Mouse (Mus musculus) hindbrain, embryonic 14.5 days (tissue): ENCODE data around the gene Cbx7. TPM values are rescaled to one million over a fixed set of nuclear protein-coding genes. Genes with fewer than 3 reads are reported as not detected.

ENCODE experiments used
- ATAC-seq: fragments of 200-750 bp; cut with Nextera tagmentation; 2 replicates; pipeline ENCODE4 v1.8.0; 2017; ENCODE audit warnings: moderate number of reproducible peaks, mild to moderate bottlenecking, moderate TSS enrichment, moderate library complexity; ENCODE audit not compliant: low FRiP score
- DNase-seq: peaks from one replicate; pipeline ENCODE4 v3.0.0-alpha.2; 2015; ENCODE audit warnings: low spot score
- H3K27ac ChIP-seq: fragments of 300-500 bp; sonication (generic); 2 replicates; pipeline ENCODE4 v1.5.1; 2014; ENCODE audit warnings: mild to moderate bottlenecking, moderate library complexity
- H3K27me3 ChIP-seq: fragments of 300-500 bp; sonication (generic); 2 replicates; pipeline ENCODE4 v1.6.1; 2014; ENCODE audit warnings: mild to moderate bottlenecking, low read length, mixed read lengths; ENCODE audit not compliant: control insufficient read depth, insufficient read depth
- H3K36me3 ChIP-seq: fragments of 300-500 bp; sonication (generic); replicated peaks from 2 replicates; pipeline ENCODE4 v1.6.1; 2014; ENCODE audit not compliant: control insufficient read depth, insufficient read depth
- H3K4me1 ChIP-seq: fragments of 300-500 bp; sonication (generic); replicated peaks from 2 replicates; pipeline ENCODE4 v1.6.1; 2014; ENCODE audit warnings: antibody characterized with exemption, low read length, mixed read lengths; ENCODE audit not compliant: control insufficient read depth, insufficient read depth
- H3K4me2 ChIP-seq: fragments of 300-500 bp; sonication (generic); replicated peaks from 2 replicates; pipeline ENCODE4 v1.6.1; 2014; ENCODE audit warnings: mild to moderate bottlenecking, moderate library complexity
- H3K4me3 ChIP-seq: fragments of 300-500 bp; sonication (generic); replicated peaks from 2 replicates; pipeline ENCODE4 v1.5.1; 2014; ENCODE audit warnings: mild to moderate bottlenecking, low read length
- H3K9ac ChIP-seq: fragments of 300-500 bp; sonication (generic); 2 replicates; pipeline ENCODE4 v1.6.1; 2014
- H3K9me3 ChIP-seq: fragments of 300-500 bp; sonication (generic); 2 replicates; pipeline ENCODE4 v1.6.1; 2016; ENCODE audit warnings: low read length; ENCODE audit not compliant: control insufficient read depth
- WGBS: fragments of 180-500 bp; shearing (Covaris S2); extraction: QIAGEN DNeasy Blood & Tissue Kit; methylation state at CpG from one replicate; pipeline ENCODE4 v1.1.7; 2014; 5-methylcytosine and 5-hydroxymethylcytosine counted together
- polyA plus RNA-seq: library from polyadenylated mRNA; unstranded; fragments of >200 nt; fragmentation: Nextera tagmentation; extraction: Ambion mirVana; gene quantifications from 2 replicates; pipeline ENCODE4 v1.2.1, GENCODE M21; 2014

Cbx7 gene
- polyA plus RNA-seq, 1 experiment from 2014 or later: 4.0 TPM

- H3K27ac ChIP-seq: 0 out of 2 replicates have a peak overlapping the region, but pooled peaks have one; percentile 58
These were observed 43.2 kb downstream of the Cbx7 start for GRCm38 (mm10) chr15:79927637-79928122.

DNA sequence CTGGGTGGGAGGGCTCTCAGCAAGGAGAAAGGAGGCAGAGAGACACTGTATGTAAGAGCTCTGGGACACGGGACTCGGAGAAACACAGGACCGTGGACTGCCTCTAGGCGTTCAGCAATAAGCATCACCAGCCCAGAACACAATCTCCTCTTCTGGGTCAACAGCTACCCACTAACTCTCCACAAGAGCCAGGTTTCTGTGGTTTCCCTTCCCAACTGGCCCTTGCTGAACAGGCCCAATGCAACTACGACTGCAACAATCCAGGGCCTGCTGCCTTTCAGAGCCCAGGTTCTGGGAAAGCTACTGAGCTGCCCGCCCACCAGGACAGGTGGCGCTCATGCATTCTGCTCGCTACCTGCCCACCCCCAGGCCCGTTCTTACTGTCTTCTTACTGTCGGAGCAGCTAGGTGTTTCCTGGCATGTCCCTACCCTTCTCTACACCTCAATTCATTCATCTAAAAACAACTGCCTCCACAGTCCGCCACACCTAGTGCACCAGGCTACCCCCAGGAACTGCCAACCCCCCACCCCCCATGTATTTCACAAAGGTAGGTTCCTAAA, 44.0 kb downstream of the Cbx7 start:
- ATAC-seq: no peak
- WGBS: 86% methylated on average over 11 of the region's 11 CpGs
- Histone ChIP-seq H3K4me1 (peaks cover 11% of the 10 kb centered on the region; the same call in 1 of the 2 replicates), H3K27ac (no peak overlapping the region), H3K4me2 (peak overlapping the region; percentile 81), H3K9me3 (no peaks in the 10 kb centered on the region), H3K36me3 (no peaks in the 10 kb centered on the region), H3K27me3 (no peaks in the 10 kb centered on the region), H3K4me3 (no peak overlapping the region; the same call in 1 of the 2 replicates), H3K9ac (no peak overlapping the region)
- DNase-seq: no peak

More at GRCm38 (mm10) chr15:79927637-79928122, 43.2 kb downstream of the Cbx7 start:
- peak overlapping the region; percentile 63 for H3K9ac ChIP-seq
- H3K4me3 ChIP-seq: peak overlapping the region; percentile 46
- H3K4me1 ChIP-seq: peaks cover 11% of the 10 kb centered on the region; the same call in 1 of the 2 replicates
- ATAC-seq: peak; percentile 86
- no peaks in the 10 kb centered on the region for H3K27me3 ChIP-seq
- no peaks in the 10 kb centered on the region for H3K36me3 ChIP-seq
- no peaks in the 10 kb centered on the region for H3K9me3 ChIP-seq
- peak; percentile 73 for DNase-seq
- under 1% methylated on average over 29 of the region's 29 CpGs for WGBS
- peak overlapping the region; percentile 81 for H3K4me2 ChIP-seq

- no peaks in the 10 kb centered on the region for H3K27me3 ChIP-seq
- no peak overlapping the region for H3K4me3 ChIP-seq
- no peak overlapping the region for H3K27ac ChIP-seq
- no peaks in the 10 kb centered on the region for H3K4me1 ChIP-seq
- 0 out of 2 replicates have a peak, but pooled peaks cover 9% of the 10 kb centered on the region for H3K36me3 ChIP-seq
- ATAC-seq: no peak
- no peaks in the 10 kb centered on the region for H3K9me3 ChIP-seq
- DNase-seq: no peak
- no peak overlapping the region for H3K9ac ChIP-seq
- H3K4me2 ChIP-seq: no peak overlapping the region
- 76% methylated on average over 2 of the region's 2 CpGs for WGBS
These were observed 51.1 kb downstream of the Cbx7 start for GRCm38 (mm10) chr15:79919787-79920186.

GRCm38 (mm10) chr15:79918485-79918884, 52.4 kb downstream of the Cbx7 start:
- no peak for ATAC-seq
- H3K9me3 ChIP-seq: no peaks in the 10 kb centered on the region
- H3K36me3 ChIP-seq: 0 out of 2 replicates have a peak, but pooled peaks cover 9% of the 10 kb centered on the region
- H3K4me1 ChIP-seq: no peaks in the 10 kb centered on the region
- no peaks in the 10 kb centered on the region for H3K27me3 ChIP-seq
- DNase-seq: no peak
- no peak overlapping the region for H3K27ac ChIP-seq
- H3K4me3 ChIP-seq: no peak overlapping the region
- no peak overlapping the region for H3K9ac ChIP-seq
- H3K4me2 ChIP-seq: no peak overlapping the region
- WGBS: 91% methylated on average over 16 of the region's 16 CpGs

GRCm38 (mm10) chr15:79917111-79917720, 53.7 kb downstream of the Cbx7 start:
- H3K4me1 ChIP-seq: no peaks in the 10 kb centered on the region
- WGBS: 95% methylated on average over 14 of the region's 14 CpGs
- no peak overlapping the region for H3K27ac ChIP-seq
- no peaks in the 10 kb centered on the region for H3K27me3 ChIP-seq
- H3K9me3 ChIP-seq: no peaks in the 10 kb centered on the region
- no peak overlapping the region for H3K4me2 ChIP-seq
- no peak for DNase-seq
- H3K4me3 ChIP-seq: no peak overlapping the region
- ATAC-seq: no peak
- no peak overlapping the region for H3K9ac ChIP-seq
- 0 out of 2 replicates have a peak, but pooled peaks cover 9% of the 10 kb centered on the region for H3K36me3 ChIP-seq

DNA sequence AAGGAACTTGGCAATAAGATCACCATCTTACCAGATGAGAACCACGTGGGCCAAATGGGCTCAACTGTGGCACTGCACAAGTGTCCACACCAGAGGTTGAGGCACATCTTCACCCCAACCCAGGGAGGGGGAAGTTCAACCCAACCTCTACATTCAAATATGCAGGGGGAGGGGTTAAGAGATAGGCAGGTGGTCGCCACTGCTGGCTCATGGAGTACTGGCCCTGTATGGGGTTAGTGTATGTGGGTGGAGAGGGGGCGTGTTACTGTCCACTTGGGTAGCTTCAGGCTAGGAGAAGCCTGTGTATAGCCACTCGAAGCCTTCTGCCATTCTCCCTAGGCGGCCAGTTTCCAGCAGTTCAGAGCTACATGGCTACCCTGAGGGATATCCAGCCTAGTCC, 54.8 kb downstream of the Cbx7 start:
- Histone ChIP-seq H3K9me3 (no peaks in the 10 kb centered on the region), H3K9ac (no peak overlapping the region), H3K4me2 (no peak overlapping the region), H3K36me3 (0 out of 2 replicates have a peak, but pooled peaks cover 9% of the 10 kb centered on the region), H3K27ac (no peak overlapping the region), H3K4me1 (no peaks in the 10 kb centered on the region), H3K27me3 (no peaks in the 10 kb centered on the region), H3K4me3 (no peak overlapping the region)
- ATAC-seq: no peak
- 62% methylated on average over 5 of the region's 5 CpGs for WGBS
- no peak for DNase-seq

- ATAC-seq (no peak), DNase-seq (peak; percentile 61)
- WGBS: 81% methylated on average over 3 of the region's 3 CpGs
These were observed 56.6 kb downstream of the Cbx7 start for GRCm38 (mm10) chr15:79914357-79914756.

DNA sequence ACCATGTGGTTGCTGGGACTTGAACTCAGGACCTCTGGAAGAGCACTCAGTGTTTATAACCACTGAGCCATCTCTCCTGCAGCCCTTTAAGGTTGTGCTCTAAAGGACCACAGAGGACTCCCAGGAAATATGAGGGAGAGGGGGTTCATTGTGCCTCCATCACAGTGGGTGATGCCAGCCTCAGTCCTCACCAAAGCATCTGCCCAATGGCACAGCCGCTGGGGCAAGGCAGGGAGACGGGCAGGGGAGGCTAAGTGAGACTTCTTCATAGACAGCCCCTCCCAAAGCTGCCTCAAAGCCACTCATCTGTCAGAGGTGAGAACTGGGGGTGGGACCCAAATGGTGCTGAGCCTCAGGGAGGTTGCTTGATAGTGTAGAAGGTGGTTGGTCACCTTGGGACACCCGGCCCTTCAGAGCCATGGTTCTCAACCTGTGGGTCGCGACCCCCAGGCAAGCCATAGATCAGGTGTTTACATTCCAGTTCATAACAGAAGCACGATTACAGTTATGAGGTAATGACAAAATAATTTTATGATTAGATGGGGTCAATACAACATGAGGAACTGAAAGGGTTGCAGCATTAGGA, 57.1 kb downstream of the Cbx7 start:
- Histone ChIP-seq H3K4me2 (no peak overlapping the region), H3K9ac (no peak overlapping the region), H3K4me1 (no peaks in the 10 kb centered on the region), H3K27me3 (no peaks in the 10 kb centered on the region), H3K36me3 (0 out of 2 replicates have a peak, but pooled peaks cover 9% of the 10 kb centered on the region), H3K4me3 (no peak overlapping the region), H3K9me3 (no peaks in the 10 kb centered on the region), H3K27ac (no peak overlapping the region)
- no peak for ATAC-seq
- WGBS: 93% methylated on average over 6 of the region's 6 CpGs
- no peak for DNase-seq

More at GRCm38 (mm10) chr15:79914357-79914756, 56.6 kb downstream of the Cbx7 start:
- Histone ChIP-seq H3K9me3 (no peaks in the 10 kb centered on the region), H3K27ac (no peak overlapping the region), H3K9ac (no peak overlapping the region), H3K27me3 (no peaks in the 10 kb centered on the region), H3K4me2 (no peak overlapping the region), H3K4me3 (no peak overlapping the region), H3K36me3 (0 out of 2 replicates have a peak, but pooled peaks cover 9% of the 10 kb centered on the region), H3K4me1 (no peaks in the 10 kb centered on the region)

GRCm38 (mm10) chr15:79911339-79911738, 59.6 kb downstream of the Cbx7 start:
- H3K4me1 ChIP-seq: no peaks in the 10 kb centered on the region
- DNase-seq: no peak
- H3K27ac ChIP-seq: no peak overlapping the region
- no peak overlapping the region for H3K4me2 ChIP-seq
- 82% methylated on average over 8 of the region's 8 CpGs for WGBS
- H3K9me3 ChIP-seq: no peaks in the 10 kb centered on the region
- ATAC-seq: no peak
- H3K27me3 ChIP-seq: no peaks in the 10 kb centered on the region
- H3K4me3 ChIP-seq: no peak overlapping the region
- no peak overlapping the region for H3K9ac ChIP-seq
- no peaks in the 10 kb centered on the region for H3K36me3 ChIP-seq
